Mouse (Mus musculus): ENCODE data around the gene Fbf1. TPM values are rescaled to one million over a fixed set of nuclear protein-coding genes. Genes with fewer than 3 reads are reported as not detected.

The Fbf1 gene
- total RNA-seq, 2 experiments from 2014 or later, result 26.5 to 34.4 TPM

- DNase-seq, result peak; percentile 49
Measured at GRCm38 (mm10) chr11:116178411-116179121, 10.6 kb upstream of the Fbf1 start.

DNA sequence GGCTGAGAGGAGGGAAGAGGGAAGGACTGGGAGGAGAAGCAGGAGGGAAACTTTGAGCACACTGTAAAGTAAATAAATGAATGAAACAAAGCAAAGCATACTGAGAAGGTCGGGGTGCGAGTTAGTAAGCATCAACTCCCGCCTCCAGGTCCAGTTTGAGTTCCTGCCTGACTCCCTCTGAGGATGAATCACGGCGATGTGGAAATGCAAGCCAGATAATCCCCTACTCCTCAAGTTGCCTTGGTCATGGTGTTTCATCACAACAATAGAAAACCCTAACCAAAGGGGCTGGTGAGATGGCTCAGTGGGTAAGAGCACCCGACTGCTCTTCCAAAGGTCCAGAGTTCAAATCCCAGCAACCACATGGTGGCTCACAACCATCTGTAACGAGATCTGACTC is 8.0 kb upstream of the Fbf1 start:
- no peak for DNase-seq

GRCm38 (mm10) chr11:116174775-116175448 is 6.9 kb upstream of the Fbf1 start:
- DNase-seq, result peak; percentile 69

GRCm38 (mm10) chr11:116171959-116172358 is 4.0 kb upstream of the Fbf1 start:
- DNase-seq, result no peak

DNA sequence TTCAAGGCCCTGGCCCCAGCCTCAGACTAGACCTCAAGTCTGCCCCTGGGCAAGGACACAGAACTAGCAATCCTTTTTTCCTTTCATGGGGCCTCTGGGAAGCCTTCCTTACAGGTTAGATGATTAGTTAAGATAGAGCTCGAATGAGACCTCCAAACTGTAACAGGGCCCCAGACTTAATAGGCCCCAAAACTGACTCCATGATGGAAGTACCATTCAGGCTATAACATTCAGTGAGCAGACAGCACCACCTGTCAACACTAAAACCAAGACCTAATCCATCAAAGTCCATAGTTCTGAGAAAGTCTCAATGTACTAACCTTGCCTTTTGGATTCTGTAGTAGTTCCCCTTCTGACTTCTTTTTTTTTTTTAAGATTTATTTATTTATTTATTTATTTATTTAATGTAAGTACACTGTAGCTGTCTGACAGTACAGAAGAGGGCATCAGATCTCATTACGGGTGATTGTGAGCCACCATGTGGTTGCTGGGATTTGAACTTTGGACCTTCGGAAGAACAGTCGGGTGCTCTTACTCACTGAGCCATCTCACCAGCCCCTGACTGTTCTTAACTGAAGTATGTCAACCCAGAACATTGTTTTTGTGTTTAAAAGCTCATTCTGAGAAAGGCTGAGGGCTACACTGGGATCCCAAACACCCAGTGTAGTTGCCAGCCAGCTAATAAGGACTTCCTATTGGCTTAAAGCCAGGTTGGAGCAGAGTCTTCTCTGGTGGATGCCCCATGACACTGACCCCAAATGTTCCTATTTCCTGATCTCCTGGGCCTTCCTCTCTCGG is 2.2 kb upstream of the Fbf1 start:
- DNase-seq, result no peak

- no peak for DNase-seq
Measured at GRCm38 (mm10) chr11:116169214-116169613, 1.2 kb upstream of the Fbf1 start.

- no peak for DNase-seq
Measured at GRCm38 (mm10) chr11:116167232-116167631, 734 bp downstream of the Fbf1 start.

DNA sequence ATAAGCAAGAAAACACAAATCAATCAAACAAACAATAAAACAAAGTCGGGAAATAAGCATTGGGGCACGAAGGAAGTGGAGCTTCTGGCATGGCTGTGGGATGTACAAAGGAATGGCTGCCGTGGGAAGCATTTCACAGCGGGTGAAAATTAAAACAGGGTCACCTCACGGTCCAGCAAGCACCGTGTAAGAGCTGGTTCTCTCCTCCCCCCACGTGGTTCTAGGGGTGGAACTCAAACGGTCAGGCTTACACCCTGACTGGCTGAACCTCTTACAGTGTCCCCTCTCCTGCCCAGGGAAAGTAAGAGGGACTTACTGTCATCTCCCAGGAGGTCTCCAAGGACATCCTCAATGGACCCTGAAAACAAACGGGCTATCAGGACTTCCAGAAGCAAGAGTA is 5.0 kb downstream of the Fbf1 start:
- no peak for DNase-seq

GRCm38 (mm10) chr11:116162146-116162545 is 5.8 kb downstream of the Fbf1 start:
- no peak for DNase-seq

GRCm38 (mm10) chr11:116161312-116161711 is 6.7 kb downstream of the Fbf1 start:
- no peak for DNase-seq

DNA sequence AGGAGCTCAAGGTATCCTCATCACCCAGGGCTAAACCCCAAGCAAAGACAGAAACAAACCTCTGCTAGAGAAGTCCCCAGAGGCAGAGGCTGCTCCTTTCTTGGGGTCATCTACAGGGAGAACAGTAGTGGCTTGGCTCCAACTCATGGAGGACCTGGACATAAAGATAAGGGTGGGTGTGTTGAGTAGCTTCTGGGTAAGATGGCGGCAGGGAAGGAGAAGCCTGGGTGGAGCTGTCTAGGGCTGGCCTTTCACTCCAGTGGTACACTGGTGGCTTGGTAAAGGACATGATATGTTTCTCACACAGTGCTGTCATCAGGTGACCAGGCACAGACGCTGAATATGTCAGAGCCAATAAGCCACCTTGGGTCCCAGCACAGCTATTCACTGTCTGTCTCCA is 17.0 kb downstream of the Fbf1 start:
- no peak for DNase-seq

GRCm38 (mm10) chr11:116149341-116149740 is 18.6 kb downstream of the Fbf1 start:
- DNase-seq, result no peak

- DNase-seq, result no peak
Measured at GRCm38 (mm10) chr11:116148761-116149221, 19.2 kb downstream of the Fbf1 start.

- DNase-seq, result no peak
Measured at GRCm38 (mm10) chr11:116146294-116146985, 21.5 kb downstream of the Fbf1 start.

GRCm38 (mm10) chr11:116145481-116146293 is 22.3 kb downstream of the Fbf1 start:
- no peak for DNase-seq

- DNase-seq, result no peak
Measured at GRCm38 (mm10) chr11:116143468-116143867, 24.5 kb downstream of the Fbf1 start.

DNA sequence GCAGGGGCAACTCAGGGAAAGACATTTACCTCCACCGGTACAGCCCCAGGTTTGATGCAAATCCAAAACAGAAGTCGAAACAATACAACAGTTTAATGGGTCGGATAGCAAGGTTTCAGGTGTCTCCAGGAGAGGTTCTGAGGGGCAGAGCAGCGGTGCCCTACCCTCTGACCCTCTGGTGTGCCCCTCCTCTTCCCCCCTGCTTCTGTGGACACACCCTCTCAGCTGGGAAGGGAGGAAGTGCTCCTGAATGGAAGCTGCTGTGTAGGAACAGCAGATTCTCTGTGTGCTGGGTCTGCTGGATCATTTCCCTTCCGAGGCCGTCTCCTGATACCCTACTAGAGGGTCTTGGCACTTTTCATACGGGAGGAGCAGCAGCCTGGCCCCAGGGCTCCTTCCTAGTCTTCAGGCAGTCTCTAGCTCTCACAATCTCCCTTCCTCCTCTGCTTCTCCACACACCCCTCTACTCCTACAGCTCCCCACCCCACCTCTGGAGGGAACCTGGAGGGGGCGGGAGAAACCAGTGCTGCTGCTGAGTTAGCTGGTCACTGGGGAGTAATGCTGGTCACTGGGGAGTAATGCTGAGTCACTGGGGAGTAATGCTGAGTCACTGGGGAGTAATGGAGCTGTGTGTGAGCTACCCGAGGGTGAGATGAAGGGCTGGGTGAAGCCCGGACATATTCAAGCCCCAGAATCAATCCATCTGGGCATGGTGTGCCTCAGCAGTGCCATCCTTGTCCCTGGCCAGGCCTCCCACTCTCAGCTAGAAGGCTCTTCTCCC is 25.6 kb downstream of the Fbf1 start:
- DNase-seq, result peak; percentile 58

GRCm38 (mm10) chr11:116138468-116139138 is 29.4 kb downstream of the Fbf1 start, which contains the start of gene Mrpl38:
Mrpl38 (minus strand) TSS chr11:116138868.
- peak; percentile 93 for DNase-seq

GRCm38 (mm10) chr11:116138096-116138467 is 29.9 kb downstream of the Fbf1 start:
- no peak for DNase-seq

DNA sequence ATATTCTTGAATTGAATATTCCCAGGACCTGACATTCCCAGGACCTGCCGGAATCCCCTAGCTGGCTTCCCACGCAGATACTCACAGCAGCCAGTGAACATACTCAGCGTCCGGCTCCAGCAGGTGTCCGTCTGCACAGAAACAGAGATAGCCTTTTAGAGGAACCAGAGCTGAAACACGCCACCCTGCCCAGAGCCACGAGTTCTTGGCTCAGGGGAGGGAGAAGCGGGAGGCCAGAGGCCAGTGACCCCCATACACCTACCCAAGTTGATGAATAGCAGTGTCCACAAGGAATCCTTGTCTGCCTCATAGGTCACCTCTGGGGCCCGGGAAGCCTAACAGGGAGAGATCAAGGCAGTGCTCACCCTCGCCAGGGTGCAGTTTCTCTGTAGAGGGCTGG is 33.8 kb downstream of the Fbf1 start:
- DNase-seq, result no peak

Measured in adrenal gland, postnatal 10 days (tissue).